Mouse (Mus musculus) stomach, postnatal 0 days (tissue): ENCODE data around the gene Dpysl5.

Experiments
- CTCF ChIP-seq: IDR thresholded peaks from 2 replicates; pipeline ENCODE4 v1.5.1; 2016; ENCODE audit warnings: antibody characterized with exemption, low read depth, mild to moderate bottlenecking, moderate library complexity
- EP300 ChIP-seq: optimal IDR thresholded peaks from 2 replicates; pipeline ENCODE3; 2016; ENCODE audit warnings: antibody characterized with exemption

- no peak for TF ChIP-seq CTCF
- TF ChIP-seq EP300, result no peak
Observed at GRCm38 (mm10) chr5:30665360-30665759, 46.0 kb upstream of the Dpysl5 start.
